Mouse (Mus musculus) bone marrow, adult 2 months (tissue): ENCODE measurements around the gene Pdcd7.

Source experiments
- CTCF ChIP-seq: fragments of 200-500 bp; IDR thresholded peaks from 2 replicates; pipeline ENCODE4 v1.5.1; 2011; ENCODE audit warnings: low read length, control low read depth; ENCODE audit not compliant: control insufficient read depth, insufficient read depth
- POLR2A ChIP-seq: fragments of 200-500 bp; IDR thresholded peaks from 2 replicates; pipeline ENCODE4 v1.6.1; 2011; ENCODE audit warnings: low read depth, mild to moderate bottlenecking, control low read depth, low read length, borderline replicate concordance; ENCODE audit not compliant: control insufficient read depth

DNA sequence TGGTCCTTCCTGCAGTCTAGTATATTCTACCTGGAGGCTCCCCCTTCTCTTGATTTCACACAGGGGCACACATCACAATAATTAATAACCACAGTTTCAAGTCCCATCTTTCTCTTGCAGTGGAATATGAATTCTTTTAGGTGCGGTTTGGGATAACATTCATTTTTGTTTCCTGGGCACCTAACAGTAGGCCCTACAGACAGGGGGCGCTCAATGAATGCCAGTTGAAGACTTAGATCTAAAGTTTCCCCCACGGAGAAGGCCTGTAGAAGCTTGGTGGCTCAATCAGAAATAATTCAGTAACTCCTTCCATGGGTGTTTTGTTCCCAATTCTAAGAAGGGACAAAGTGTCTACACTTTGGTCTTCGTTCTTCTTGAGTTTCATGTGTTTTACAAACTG, 26.5 kb downstream of the Pdcd7 start:
- TF ChIP-seq CTCF (no peak), POLR2A (no peak)
